Mouse (Mus musculus): ENCODE measurements at regions not wholly inside any gene's neighbourhood (a gene's known extent, or its start where the extent isn't known, plus 50 kb on each side); places are given as distances from the start of the nearest gene placed in this dataset.
A peak's percentile ranks its signal among the peaks of the same experiment; 100 is the strongest.
"Not testable (repeated sequence)": the region's sequence is repeated elsewhere in the genome, so short reads cannot be mapped to it uniquely, and the experiment has no call there.

- Histone ChIP-seq H3K9ac (ENCODE audit: low read depth, low read length) (no peak overlapping the region), H3K9me3 (replicated peaks; ENCODE audit: low read length) (no peaks in the 10 kb centered on the region), H3K27ac (peak overlapping the region; percentile 42), H3K36me3 (ENCODE audit: insufficient read depth, low read length) (no peaks in the 10 kb centered on the region), H3K4me2 (ENCODE audit: low read length) (no peak overlapping the region), H3K27me3 (ENCODE audit: insufficient read depth, low read length) (no peaks in the 10 kb centered on the region), H3K4me3 (replicated peaks; ENCODE audit: low read depth, low read length) (no peak overlapping the region), H3K4me1 (replicated peaks; ENCODE audit: insufficient read depth, low read length) (peaks cover 21% of the 10 kb centered on the region)
- ATAC-seq (replicated peaks; ENCODE audit: low FRiP score, low read depth) (no peak), DNase-seq (ENCODE audit: low spot score) (peak; percentile 84)
- no peak for TF ChIP-seq CTCF (IDR thresholded peaks at IDR 0.05; ENCODE audit: low read depth)
- 33% methylated on average over 1 of the region's 1 CpGs for WGBS
Observed at GRCm38 (mm10) chr8:96040216-96040615, 151.9 kb upstream of the Got2 start.

- H3K4me3 ChIP-seq (replicated peaks; ENCODE audit: low read depth, low read length) = not testable (repeated sequence)
Observed at GRCm38 (mm10) chr8:96018742-96019141, 130.4 kb upstream of the Got2 start.

GRCm38 (mm10) chr8:96012002-96012401, 123.7 kb upstream of the Got2 start:
- 87% methylated on average over 1 of the region's 1 CpGs for WGBS
- Histone ChIP-seq H3K36me3 (ENCODE audit: insufficient read depth, low read length) (no peaks in the 10 kb centered on the region), H3K9ac (ENCODE audit: low read depth, low read length) (no peak overlapping the region), H3K4me2 (ENCODE audit: low read length) (no peak overlapping the region), H3K27ac (no peak overlapping the region), H3K4me3 (replicated peaks; ENCODE audit: low read depth, low read length) (no peak overlapping the region), H3K9me3 (replicated peaks; ENCODE audit: low read length) (no peaks in the 10 kb centered on the region), H3K27me3 (ENCODE audit: insufficient read depth, low read length) (no peaks in the 10 kb centered on the region), H3K4me1 (replicated peaks; ENCODE audit: insufficient read depth, low read length) (no peaks in the 10 kb centered on the region)
- TF ChIP-seq CTCF (IDR thresholded peaks at IDR 0.05; ENCODE audit: low read depth) = no peak
- DNase-seq (ENCODE audit: low spot score) = no peak
- no peak for ATAC-seq (replicated peaks; ENCODE audit: low FRiP score, low read depth)

More at GRCm38 (mm10) chr8:96018742-96019141, 130.4 kb upstream of the Got2 start:
- not testable (repeated sequence) for H3K9me3 ChIP-seq (replicated peaks; ENCODE audit: low read length); H3K4me1 ChIP-seq (replicated peaks; ENCODE audit: insufficient read depth, low read length); H3K4me2 ChIP-seq (ENCODE audit: low read length); H3K36me3 ChIP-seq (ENCODE audit: insufficient read depth, low read length); H3K27me3 ChIP-seq (ENCODE audit: insufficient read depth, low read length); DNase-seq (ENCODE audit: low spot score); H3K9ac ChIP-seq (ENCODE audit: low read depth, low read length); ATAC-seq (replicated peaks; ENCODE audit: low FRiP score, low read depth); H3K27ac ChIP-seq
- WGBS = 86% methylated on average over 3 of the region's 3 CpGs

GRCm38 (mm10) chr8:95991826-95992463, 103.6 kb upstream of the Got2 start:
- H3K4me1 ChIP-seq (replicated peaks; ENCODE audit: insufficient read depth, low read length) = no peaks in the 10 kb centered on the region
- ATAC-seq (replicated peaks; ENCODE audit: low FRiP score, low read depth) (no peak), DNase-seq (ENCODE audit: low spot score) (no peak)
- H3K4me3 ChIP-seq (replicated peaks; ENCODE audit: low read depth, low read length) = no peak overlapping the region
- H3K4me2 ChIP-seq (ENCODE audit: low read length) = no peak overlapping the region
- no peaks in the 10 kb centered on the region for H3K9me3 ChIP-seq (replicated peaks; ENCODE audit: low read length)
- H3K9ac ChIP-seq (ENCODE audit: low read depth, low read length) = no peak overlapping the region
- H3K27ac ChIP-seq = no peak overlapping the region
- TF ChIP-seq CTCF (IDR thresholded peaks at IDR 0.05; ENCODE audit: low read depth) = no peak
- 78% methylated on average over 8 of the region's 8 CpGs for WGBS
- H3K36me3 ChIP-seq (ENCODE audit: insufficient read depth, low read length) = no peaks in the 10 kb centered on the region
- H3K27me3 ChIP-seq (ENCODE audit: insufficient read depth, low read length) = no peaks in the 10 kb centered on the region

GRCm38 (mm10) chr8:95988616-95989380, 100.5 kb upstream of the Got2 start:
- 88% methylated on average over 4 of the region's 4 CpGs for WGBS
- H3K9ac ChIP-seq (ENCODE audit: low read depth, low read length) = no peak overlapping the region

GRCm38 (mm10) chr8:95987011-95987440, 98.7 kb upstream of the Got2 start:
- H3K9me3 ChIP-seq (replicated peaks; ENCODE audit: low read length) = no peaks in the 10 kb centered on the region
- H3K27ac ChIP-seq = no peak overlapping the region
- no peak overlapping the region for H3K4me3 ChIP-seq (replicated peaks; ENCODE audit: low read depth, low read length)
- no peaks in the 10 kb centered on the region for H3K27me3 ChIP-seq (ENCODE audit: insufficient read depth, low read length)
- H3K4me2 ChIP-seq (ENCODE audit: low read length) = peak overlapping the region; percentile 27; the same call in 1 of the 2 replicates
- ATAC-seq (replicated peaks; ENCODE audit: low FRiP score, low read depth) = no peak
- no peak for TF ChIP-seq CTCF (IDR thresholded peaks at IDR 0.05; ENCODE audit: low read depth)
- no peaks in the 10 kb centered on the region for H3K36me3 ChIP-seq (ENCODE audit: insufficient read depth, low read length)
- DNase-seq (ENCODE audit: low spot score) = no peak
- no peak overlapping the region for H3K9ac ChIP-seq (ENCODE audit: low read depth, low read length)
- H3K4me1 ChIP-seq (replicated peaks; ENCODE audit: insufficient read depth, low read length) = no peaks in the 10 kb centered on the region
- 18% methylated on average over 10 of the region's 10 CpGs for WGBS

More at GRCm38 (mm10) chr8:95988616-95989380, 100.5 kb upstream of the Got2 start:
- ATAC-seq (replicated peaks; ENCODE audit: low FRiP score, low read depth) (no peak), DNase-seq (ENCODE audit: low spot score) (no peak)
- no peaks in the 10 kb centered on the region for H3K9me3 ChIP-seq (replicated peaks; ENCODE audit: low read length)
- TF ChIP-seq CTCF (IDR thresholded peaks at IDR 0.05; ENCODE audit: low read depth) = no peak
- H3K27ac ChIP-seq = no peak overlapping the region
- H3K27me3 ChIP-seq (ENCODE audit: insufficient read depth, low read length) = no peaks in the 10 kb centered on the region
- H3K4me3 ChIP-seq (replicated peaks; ENCODE audit: low read depth, low read length) = no peak overlapping the region
- H3K4me2 ChIP-seq (ENCODE audit: low read length) = no peak overlapping the region
- H3K4me1 ChIP-seq (replicated peaks; ENCODE audit: insufficient read depth, low read length) = no peaks in the 10 kb centered on the region
- H3K36me3 ChIP-seq (ENCODE audit: insufficient read depth, low read length) = no peaks in the 10 kb centered on the region

Data from kidney, postnatal 0 days (tissue).